Mouse (Mus musculus): ENCODE results near the gene Kifc5b. TPM values are rescaled to one million over a fixed set of nuclear protein-coding genes. Genes with fewer than 3 reads are reported as not detected.

Gene Kifc5b
- total RNA-seq, 4 experiments from 2014 or later = 2.8 to 4.9 (median 3.5) TPM

- peak; percentile 68 to 69 for DNase-seq (ENCODE audit: low spot score in 2 of 2)
These were observed 29.7 kb downstream of the Kifc5b start for GRCm38 (mm10) chr17:26946567-26946966.

- no peak for DNase-seq (ENCODE audit: low spot score in 2 of 2)
These were observed 30.6 kb downstream of the Kifc5b start for GRCm38 (mm10) chr17:26947231-26948100.

GRCm38 (mm10) chr17:26948316-26949050 lies 31.6 kb downstream of the Kifc5b start:
- DNase-seq (ENCODE audit: low spot score in 2 of 2) = peak in 1 of 2 experiments; percentile 59

- DNase-seq (ENCODE audit: low spot score in 2 of 2) = no peak
These were observed 32.2 kb downstream of the Kifc5b start for GRCm38 (mm10) chr17:26949051-26949577.

- DNase-seq (ENCODE audit: low spot score in 2 of 2) = no peak
These were observed 33.0 kb downstream of the Kifc5b start for GRCm38 (mm10) chr17:26949866-26950265.

- DNase-seq (ENCODE audit: low spot score in 2 of 2) = peak in 1 of 2 experiments; percentile 26
These were observed 33.8 kb downstream of the Kifc5b start for GRCm38 (mm10) chr17:26950560-26951288.

- DNase-seq (ENCODE audit: low spot score in 2 of 2) = peak in 1 of 2 experiments; percentile 88
These were observed 34.5 kb downstream of the Kifc5b start for GRCm38 (mm10) chr17:26951406-26951805.

DNA sequence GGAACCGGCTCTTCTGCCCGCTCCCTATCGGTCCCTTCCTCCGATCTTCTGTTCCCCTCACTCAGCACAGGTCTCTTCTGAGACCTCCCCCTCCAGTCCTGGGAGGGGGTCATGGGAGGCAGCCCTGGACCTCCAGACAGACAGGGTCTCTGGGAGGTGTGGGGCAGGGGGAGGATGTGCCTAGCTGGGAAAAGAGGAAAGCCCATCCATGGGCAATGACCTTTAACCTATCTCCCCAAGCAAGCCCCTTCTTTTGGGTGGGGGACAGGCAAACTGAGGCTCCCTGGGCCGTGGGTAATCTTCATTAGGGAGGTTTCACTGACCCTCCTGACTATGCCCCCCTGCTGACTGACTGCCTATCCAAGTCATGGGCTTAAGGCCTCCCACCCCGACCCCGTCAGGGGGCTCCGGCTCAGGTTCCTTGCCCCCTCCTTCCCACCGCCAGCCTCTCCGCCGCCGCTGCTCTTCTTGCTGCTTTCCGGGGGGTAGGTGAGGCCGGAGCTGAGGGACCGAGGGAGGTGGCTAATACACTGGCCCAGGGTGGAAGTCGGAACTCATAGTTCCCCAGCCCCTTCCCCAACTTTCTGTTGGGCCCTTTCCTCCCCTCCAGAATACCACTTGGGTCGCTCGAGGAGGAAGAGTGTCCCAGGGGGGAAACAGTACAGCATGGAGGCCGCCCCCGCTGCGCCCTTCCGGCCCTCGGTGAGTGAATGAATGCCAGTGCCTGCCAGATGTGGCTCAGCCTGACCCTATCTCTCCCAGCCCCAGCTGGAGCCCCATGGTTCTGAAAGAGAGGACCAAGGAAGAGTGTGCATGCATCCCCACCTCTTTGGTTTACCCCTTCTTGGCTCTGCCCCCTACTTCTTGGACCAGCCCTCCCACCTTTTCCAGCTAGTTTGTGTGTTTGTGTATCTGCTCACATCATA lies 35.3 kb downstream of the Kifc5b start:
- DNase-seq (ENCODE audit: low spot score in 2 of 2) = peak in 1 of 2 experiments; percentile 17

DNA sequence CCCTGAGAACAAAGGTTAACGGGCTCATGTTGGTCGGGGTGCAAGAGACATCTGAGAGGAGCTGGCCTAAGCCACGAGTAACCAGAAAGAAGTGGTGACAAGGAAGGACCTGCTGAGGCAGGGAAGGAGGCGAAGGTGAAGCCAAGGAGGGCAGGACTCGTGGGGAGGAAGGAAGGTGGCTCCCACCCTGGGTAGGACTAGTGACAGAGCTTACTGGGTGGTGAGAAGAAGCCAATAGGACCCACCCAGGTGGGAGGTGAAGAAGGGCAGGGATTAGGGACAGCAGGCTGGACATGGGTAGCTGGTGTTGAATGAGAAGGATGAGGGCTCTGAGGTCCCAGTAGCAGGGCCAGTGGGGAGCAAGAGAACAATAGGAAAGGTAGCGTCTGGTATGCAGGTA lies 36.3 kb downstream of the Kifc5b start:
- DNase-seq (ENCODE audit: low spot score in 2 of 2) = no peak

DNA sequence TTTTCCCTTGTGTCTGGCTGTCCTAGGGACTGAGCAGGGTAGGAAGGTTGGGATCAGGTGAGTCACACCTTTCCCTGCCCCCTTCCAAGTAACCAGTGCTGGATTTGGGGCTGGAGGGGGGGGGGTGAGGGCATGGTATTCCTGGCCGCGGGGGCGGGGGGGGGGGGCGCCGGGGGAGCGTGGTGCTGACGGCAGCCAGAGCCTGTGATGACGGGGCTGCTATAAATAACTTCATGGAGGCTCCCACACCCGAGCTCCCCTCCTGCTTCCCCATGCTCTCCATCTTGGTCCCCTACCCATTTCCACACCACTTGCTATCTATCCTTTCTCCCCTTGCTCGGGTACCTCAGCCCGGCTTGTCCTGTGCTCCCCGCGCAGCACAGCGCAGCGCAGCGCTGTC lies 36.8 kb downstream of the Kifc5b start:
- DNase-seq (ENCODE audit: low spot score in 2 of 2) = no peak

- no peak for DNase-seq (ENCODE audit: low spot score in 2 of 2)
These were observed 39.4 kb downstream of the Kifc5b start for GRCm38 (mm10) chr17:26956309-26956708.

DNA sequence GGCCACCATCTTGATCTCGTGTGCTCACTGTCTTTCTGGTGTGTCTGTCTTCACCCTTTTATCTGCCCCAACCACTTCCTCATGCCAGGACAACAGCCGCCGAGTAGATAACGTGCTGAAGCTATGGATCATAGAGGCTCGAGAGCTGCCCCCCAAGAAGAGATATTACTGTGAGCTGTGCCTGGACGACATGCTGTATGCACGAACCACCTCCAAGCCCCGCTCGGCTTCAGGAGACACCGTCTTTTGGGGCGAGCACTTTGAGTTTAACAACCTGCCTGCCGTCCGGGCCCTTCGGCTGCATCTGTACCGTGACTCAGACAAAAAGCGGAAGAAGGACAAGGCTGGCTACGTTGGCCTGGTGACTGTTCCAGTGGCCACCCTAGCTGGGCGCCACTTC lies 40.0 kb downstream of the Kifc5b start:
- no peak for DNase-seq (ENCODE audit: low spot score in 2 of 2)

DNA sequence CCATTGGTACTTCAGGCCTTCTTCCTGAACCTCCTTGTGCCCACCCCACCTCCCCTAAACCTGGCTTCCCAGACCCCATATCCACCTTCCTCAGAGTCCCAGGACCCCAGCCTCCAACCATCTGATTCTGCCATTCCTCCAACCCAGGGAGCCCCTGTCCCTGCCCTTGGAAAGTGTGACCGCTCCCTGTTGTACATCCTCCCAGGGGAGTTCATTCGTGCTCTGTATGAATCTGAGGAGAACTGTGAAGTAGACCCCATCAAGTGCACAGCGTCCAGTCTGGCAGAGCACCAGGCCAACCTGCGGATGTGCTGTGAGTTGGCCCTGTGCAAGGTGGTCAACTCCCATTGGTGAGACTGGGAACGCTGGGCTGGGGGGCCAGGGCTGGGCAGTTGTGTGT lies 41.0 kb downstream of the Kifc5b start:
- DNase-seq (ENCODE audit: low spot score in 2 of 2) = no peak

- DNase-seq (ENCODE audit: low spot score in 2 of 2) = no peak
These were observed 42.0 kb downstream of the Kifc5b start for GRCm38 (mm10) chr17:26958880-26959279.

- no peak for DNase-seq (ENCODE audit: low spot score in 2 of 2)
These were observed 42.9 kb downstream of the Kifc5b start for GRCm38 (mm10) chr17:26959815-26960214.

GRCm38 (mm10) chr17:26961572-26962240 lies 44.8 kb downstream of the Kifc5b start:
- DNase-seq (ENCODE audit: low spot score in 2 of 2) = peak in 1 of 2 experiments; percentile 6

DNA sequence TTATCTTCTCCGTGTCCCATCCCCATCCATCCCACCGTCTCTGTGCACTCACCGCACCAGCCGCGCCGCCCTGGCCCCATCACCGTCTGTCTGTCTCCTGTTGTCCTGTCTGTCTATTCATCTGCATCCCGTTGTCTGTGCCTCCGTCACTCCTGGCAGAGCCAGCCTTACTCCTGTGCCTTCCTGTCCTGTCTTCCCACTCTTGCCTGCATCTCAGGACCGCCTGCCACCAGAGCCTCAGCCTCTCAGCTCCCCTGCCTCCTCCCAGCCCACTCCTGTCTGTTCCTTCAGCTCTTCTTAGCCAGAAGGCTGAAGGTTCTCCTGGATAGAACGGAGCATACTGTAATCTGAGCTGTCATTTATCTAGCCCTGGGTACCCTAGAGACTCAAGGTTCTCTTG lies 50.1 kb downstream of the Kifc5b start:
- no peak for DNase-seq (ENCODE audit: low spot score in 2 of 2)

- DNase-seq (ENCODE audit: low spot score in 2 of 2) = no peak
These were observed 50.6 kb downstream of the Kifc5b start for GRCm38 (mm10) chr17:26967477-26967876.

GRCm38 (mm10) chr17:26968200-26968611 lies 51.3 kb downstream of the Kifc5b start:
- no peak for DNase-seq (ENCODE audit: low spot score in 2 of 2)

DNA sequence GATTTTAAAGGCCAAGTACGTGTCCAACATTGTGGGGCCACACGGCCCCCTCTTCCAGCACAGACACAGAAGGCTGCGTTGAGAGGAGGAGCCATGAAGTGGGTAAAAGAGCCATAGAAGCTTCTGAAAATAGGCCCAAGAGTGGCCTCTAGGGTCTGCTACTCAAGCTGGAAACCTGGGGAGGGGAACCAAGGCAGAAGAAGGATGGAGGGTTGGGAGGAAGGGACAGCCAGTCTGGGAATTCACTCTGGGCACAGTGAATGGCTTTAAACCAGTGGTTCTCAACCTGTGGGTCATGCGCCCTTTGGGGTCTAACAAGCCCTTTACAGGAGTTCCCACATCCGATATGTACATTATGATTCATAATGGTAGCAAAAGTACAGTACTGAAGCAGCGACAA lies 52.4 kb downstream of the Kifc5b start:
- DNase-seq (ENCODE audit: low spot score in 2 of 2) = no peak
